Mouse (Mus musculus): ENCODE results near the gene Oxsr1. TPM values are rescaled to one million over a fixed set of nuclear protein-coding genes. Genes with fewer than 3 reads are reported as not detected.

The Oxsr1 gene
- polyA plus RNA-seq, 1 experiment from 2014 or later = 14.3 TPM

DNA sequence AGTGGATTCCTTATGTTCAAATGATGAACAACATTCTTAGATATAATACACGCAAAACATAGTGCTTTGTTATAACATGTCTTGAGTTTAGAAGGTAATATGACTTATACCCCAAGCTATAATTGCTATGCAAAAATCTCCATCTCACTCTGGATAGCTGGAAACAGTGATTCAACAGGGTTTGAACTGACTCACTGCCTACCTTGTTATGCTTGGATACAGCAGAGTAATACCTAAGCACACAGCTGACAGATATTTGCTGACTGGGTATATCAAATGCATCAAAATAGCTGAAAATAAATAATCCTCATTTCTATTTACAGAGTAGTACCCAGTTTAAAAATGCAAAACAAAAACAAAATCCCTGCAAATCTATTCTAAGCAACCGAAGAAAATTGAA is 63.4 kb downstream of the Oxsr1 start:
- Histone ChIP-seq H3K27ac (no peak overlapping the region), H3K27me3 (ENCODE audit: poor library complexity, severe bottlenecking) (no peaks in the 10 kb centered on the region), H3K9me3 (no peaks in the 10 kb centered on the region), H3K36me3 (replicated peaks) (peaks cover 94% of the 10 kb centered on the region), H3K4me3 (no peak overlapping the region), H3K4me1 (no peaks in the 10 kb centered on the region)
- 96% methylated on average over 2 of the region's 2 CpGs for WGBS
- DNase-seq (ENCODE audit: extremely low spot score, low spot score) = no peak

GRCm38 (mm10) chr9:119258128-119258527 is 64.1 kb downstream of the Oxsr1 start:
- H3K27me3 ChIP-seq (ENCODE audit: poor library complexity, severe bottlenecking) = no peaks in the 10 kb centered on the region
- 90% methylated on average over 5 of the region's 5 CpGs for WGBS
- H3K36me3 ChIP-seq (replicated peaks) = peaks cover 94% of the 10 kb centered on the region
- no peaks in the 10 kb centered on the region for H3K4me1 ChIP-seq
- H3K27ac ChIP-seq = no peak overlapping the region
- no peaks in the 10 kb centered on the region for H3K9me3 ChIP-seq
- no peak overlapping the region for H3K4me3 ChIP-seq
- no peak for DNase-seq (ENCODE audit: extremely low spot score, low spot score)

DNA sequence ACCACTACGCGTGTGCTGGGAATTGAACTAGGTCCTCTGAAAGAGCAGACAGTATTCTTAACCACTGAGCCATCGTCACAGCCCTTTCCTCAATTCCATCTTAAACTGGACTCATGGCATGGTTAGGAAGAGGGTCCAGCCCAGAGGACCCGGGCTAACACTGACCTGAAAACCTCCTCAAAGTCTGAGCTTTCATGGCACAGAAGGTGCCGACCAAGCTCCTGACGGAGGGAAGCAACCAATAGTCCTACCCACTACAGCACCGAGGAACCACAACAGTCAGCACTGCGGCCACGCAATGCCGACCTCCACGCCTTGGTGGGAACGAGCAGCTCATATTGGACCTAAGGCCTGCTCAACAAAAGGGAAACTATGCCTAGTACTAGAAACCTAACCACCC is 66.1 kb downstream of the Oxsr1 start:
- no peak for DNase-seq (ENCODE audit: extremely low spot score, low spot score)
- Histone ChIP-seq H3K4me1 (no peaks in the 10 kb centered on the region), H3K27ac (no peak overlapping the region), H3K4me3 (no peak overlapping the region), H3K9me3 (no peaks in the 10 kb centered on the region), H3K36me3 (replicated peaks) (peaks cover 94% of the 10 kb centered on the region), H3K27me3 (ENCODE audit: poor library complexity, severe bottlenecking) (no peaks in the 10 kb centered on the region)
- WGBS = 96% methylated on average over 12 of the region's 12 CpGs

GRCm38 (mm10) chr9:119255096-119255495 is 67.1 kb downstream of the Oxsr1 start:
- Histone ChIP-seq H3K27me3 (ENCODE audit: poor library complexity, severe bottlenecking) (no peaks in the 10 kb centered on the region), H3K4me1 (no peaks in the 10 kb centered on the region), H3K9me3 (no peaks in the 10 kb centered on the region), H3K27ac (no peak overlapping the region), H3K4me3 (no peak overlapping the region), H3K36me3 (replicated peaks) (peaks cover 97% of the 10 kb centered on the region)
- DNase-seq (ENCODE audit: extremely low spot score, low spot score) = no peak
- WGBS = 96% methylated on average over 1 of the region's 1 CpGs

GRCm38 (mm10) chr9:119254187-119254586 is 68.0 kb downstream of the Oxsr1 start:
- Histone ChIP-seq H3K4me1 (no peaks in the 10 kb centered on the region), H3K27me3 (ENCODE audit: poor library complexity, severe bottlenecking) (no peaks in the 10 kb centered on the region), H3K4me3 (no peak overlapping the region), H3K27ac (no peak overlapping the region), H3K36me3 (replicated peaks) (peaks cover 97% of the 10 kb centered on the region), H3K9me3 (no peaks in the 10 kb centered on the region)
- 81% methylated on average over 2 of the region's 2 CpGs for WGBS
- no peak for DNase-seq (ENCODE audit: extremely low spot score, low spot score)

DNA sequence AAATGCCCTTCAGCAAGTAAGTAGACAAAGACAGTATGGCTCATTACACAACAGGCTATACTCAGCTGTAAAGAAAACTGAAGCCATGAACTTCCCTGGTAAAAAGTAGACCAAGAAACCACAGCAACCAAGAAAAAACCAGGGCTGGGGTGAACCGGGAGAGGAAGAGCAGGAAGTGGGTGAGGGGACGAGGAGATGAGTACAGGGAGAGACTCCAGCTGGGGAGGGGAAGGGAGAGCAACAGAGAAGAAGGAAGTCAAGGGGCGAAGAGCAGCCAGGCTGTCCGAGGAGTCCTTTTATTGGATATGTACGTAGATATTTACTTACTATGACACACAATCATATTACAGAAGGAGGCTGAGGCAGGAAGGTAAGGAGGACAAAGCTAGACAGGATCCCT is 74.2 kb downstream of the Oxsr1 start:
- no peak for DNase-seq (ENCODE audit: extremely low spot score, low spot score)
- H3K4me1 ChIP-seq = no peaks in the 10 kb centered on the region
- 82% methylated on average over 5 of the region's 5 CpGs for WGBS
- peaks cover 88% of the 10 kb centered on the region for H3K36me3 ChIP-seq (replicated peaks)
- H3K4me3 ChIP-seq = no peak overlapping the region
- H3K27me3 ChIP-seq (ENCODE audit: poor library complexity, severe bottlenecking) = no peaks in the 10 kb centered on the region
- no peak overlapping the region for H3K27ac ChIP-seq
- H3K9me3 ChIP-seq = no peaks in the 10 kb centered on the region

DNA sequence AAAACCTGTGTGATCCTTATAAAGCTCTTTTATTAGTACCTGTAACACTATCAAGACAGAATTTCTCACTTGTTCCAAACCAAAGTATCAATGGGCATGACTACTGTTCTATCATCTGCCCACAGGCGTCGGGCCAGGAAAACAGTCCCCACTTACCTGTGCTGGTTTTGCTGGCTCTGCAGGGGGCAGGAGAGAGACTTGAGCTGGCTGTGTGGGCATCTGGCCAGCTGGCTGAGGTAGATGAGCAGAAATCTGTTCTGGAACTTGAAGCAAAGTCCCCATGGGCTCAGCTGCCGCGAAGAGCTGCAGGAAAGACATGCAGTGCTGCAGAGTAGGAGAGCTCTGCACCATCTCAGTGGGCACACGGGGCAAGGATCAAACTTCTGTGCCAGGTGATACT is 75.4 kb downstream of the Oxsr1 start:
- no peak for DNase-seq (ENCODE audit: extremely low spot score, low spot score)
- WGBS = 95% methylated on average over 5 of the region's 5 CpGs
- no peak overlapping the region for H3K4me3 ChIP-seq

GRCm38 (mm10) chr9:119243981-119244380 is 78.2 kb downstream of the Oxsr1 start:
- Histone ChIP-seq H3K27me3 (ENCODE audit: poor library complexity, severe bottlenecking) (no peaks in the 10 kb centered on the region), H3K4me1 (no peaks in the 10 kb centered on the region), H3K36me3 (replicated peaks) (peaks cover 89% of the 10 kb centered on the region), H3K4me3 (no peak overlapping the region), H3K27ac (no peak overlapping the region), H3K9me3 (no peaks in the 10 kb centered on the region)
- 89% methylated on average over 3 of the region's 3 CpGs for WGBS
- no peak for DNase-seq (ENCODE audit: extremely low spot score, low spot score)

More for the DNA sequence above, 75.4 kb downstream of the Oxsr1 start:
- Histone ChIP-seq H3K9me3 (no peaks in the 10 kb centered on the region), H3K27ac (no peak overlapping the region), H3K27me3 (ENCODE audit: poor library complexity, severe bottlenecking) (no peaks in the 10 kb centered on the region), H3K4me1 (no peaks in the 10 kb centered on the region), H3K36me3 (replicated peaks) (peaks cover 89% of the 10 kb centered on the region)

- no peak for DNase-seq (ENCODE audit: extremely low spot score, low spot score)
- no peak overlapping the region for H3K27ac ChIP-seq
- WGBS = 93% methylated on average over 11 of the region's 11 CpGs
- no peaks in the 10 kb centered on the region for H3K4me1 ChIP-seq
- H3K4me3 ChIP-seq = no peak overlapping the region
- H3K27me3 ChIP-seq (ENCODE audit: poor library complexity, severe bottlenecking) = no peaks in the 10 kb centered on the region
- no peaks in the 10 kb centered on the region for H3K9me3 ChIP-seq
- H3K36me3 ChIP-seq (replicated peaks) = peaks cover 74% of the 10 kb centered on the region
These were observed 80.9 kb downstream of the Oxsr1 start for GRCm38 (mm10) chr9:119241169-119241865.

DNA sequence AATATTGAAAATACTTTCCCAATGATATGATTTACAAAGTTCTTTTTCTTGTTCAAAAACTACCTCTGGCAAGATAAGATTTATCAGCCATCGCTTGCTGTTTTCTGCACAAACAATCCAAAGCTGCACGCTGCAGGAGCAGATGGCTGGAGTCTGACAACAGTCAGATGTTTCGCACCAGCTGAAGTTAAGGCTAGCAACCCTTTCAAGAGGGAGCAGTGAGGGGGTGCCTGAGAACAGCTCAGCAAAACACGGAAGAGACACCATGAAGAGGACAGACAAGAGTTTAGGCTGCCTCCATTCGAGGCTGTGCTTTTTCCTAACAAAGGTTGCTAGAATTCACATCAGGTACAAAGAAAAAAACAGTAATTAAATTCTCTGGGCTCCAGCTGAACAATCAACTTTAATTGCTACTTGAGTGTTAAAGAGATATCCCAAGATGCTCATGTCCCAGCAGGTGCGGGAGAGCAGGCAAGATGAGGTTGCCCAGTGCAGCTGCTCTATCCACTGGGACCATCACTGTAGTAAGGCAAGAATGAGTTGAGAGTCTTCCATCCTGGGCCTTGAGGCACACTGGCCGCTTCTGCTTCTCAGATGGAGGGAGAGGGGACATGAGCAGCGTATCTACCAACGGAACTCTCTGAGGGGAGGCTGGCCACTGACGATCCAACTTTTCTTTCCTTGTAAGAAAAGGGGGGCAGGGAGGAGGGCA is 81.8 kb downstream of the Oxsr1 start:
- H3K27ac ChIP-seq = no peak overlapping the region

GRCm38 (mm10) chr9:119239274-119239673 is 83.0 kb downstream of the Oxsr1 start:
- Histone ChIP-seq H3K9me3 (no peaks in the 10 kb centered on the region), H3K36me3 (replicated peaks) (peaks cover 58% of the 10 kb centered on the region), H3K27ac (no peak overlapping the region), H3K4me3 (no peak overlapping the region), H3K27me3 (ENCODE audit: poor library complexity, severe bottlenecking) (no peaks in the 10 kb centered on the region), H3K4me1 (no peaks in the 10 kb centered on the region)
- WGBS = 95% methylated on average over 3 of the region's 3 CpGs
- no peak for DNase-seq (ENCODE audit: extremely low spot score, low spot score)

More for the DNA sequence above, 81.8 kb downstream of the Oxsr1 start:
- no peak for DNase-seq (ENCODE audit: extremely low spot score, low spot score)
- Histone ChIP-seq H3K9me3 (no peaks in the 10 kb centered on the region), H3K4me1 (no peaks in the 10 kb centered on the region), H3K4me3 (no peak overlapping the region), H3K36me3 (replicated peaks) (peaks cover 66% of the 10 kb centered on the region), H3K27me3 (ENCODE audit: poor library complexity, severe bottlenecking) (no peaks in the 10 kb centered on the region)
- 93% methylated on average over 10 of the region's 10 CpGs for WGBS

GRCm38 (mm10) chr9:119238796-119239195 is 83.4 kb downstream of the Oxsr1 start:
- no peaks in the 10 kb centered on the region for H3K4me1 ChIP-seq
- no peaks in the 10 kb centered on the region for H3K27me3 ChIP-seq (ENCODE audit: poor library complexity, severe bottlenecking)
- WGBS = 92% methylated on average over 4 of the region's 4 CpGs
- H3K36me3 ChIP-seq (replicated peaks) = peaks cover 54% of the 10 kb centered on the region
- DNase-seq (ENCODE audit: extremely low spot score, low spot score) = no peak
- H3K9me3 ChIP-seq = no peaks in the 10 kb centered on the region
- no peak overlapping the region for H3K27ac ChIP-seq
- H3K4me3 ChIP-seq = no peak overlapping the region

DNA sequence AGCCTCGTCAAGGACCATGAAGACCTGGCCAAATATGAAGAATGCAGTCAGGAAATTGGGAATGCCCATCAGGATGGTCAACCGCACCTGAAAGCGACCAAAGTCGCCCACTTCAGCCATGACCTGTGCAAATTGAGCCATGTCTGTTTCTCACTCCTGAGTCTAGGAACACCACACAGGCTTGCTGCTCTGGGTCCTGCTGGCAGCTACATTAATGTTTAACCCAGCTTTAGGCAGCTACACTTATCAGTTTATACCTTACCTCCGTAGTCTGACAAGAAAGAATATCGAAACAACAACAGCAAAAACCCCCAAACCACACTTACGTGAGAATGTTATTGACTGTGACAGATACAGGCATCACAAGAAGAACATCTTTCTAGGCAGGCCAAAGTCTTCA is 90.7 kb downstream of the Oxsr1 start:
- H3K27me3 ChIP-seq (ENCODE audit: poor library complexity, severe bottlenecking) = no peaks in the 10 kb centered on the region
- DNase-seq (ENCODE audit: extremely low spot score, low spot score) = no peak
- H3K36me3 ChIP-seq (replicated peaks) = no peaks in the 10 kb centered on the region
- H3K4me3 ChIP-seq = no peak overlapping the region
- no peaks in the 10 kb centered on the region for H3K4me1 ChIP-seq
- no peak overlapping the region for H3K27ac ChIP-seq
- 96% methylated on average over 7 of the region's 7 CpGs for WGBS
- no peaks in the 10 kb centered on the region for H3K9me3 ChIP-seq
